Mouse (Mus musculus) c-Kit-positive CD71-positive TER-119-negative erythroid progenitor cells, embryonic 14.5 days (primary cell): Measurements from ENCODE around the gene Itpr3.

ENCODE experiments used
- DNase-seq: peaks from one replicate; pipeline ENCODE4 v3.0.0-alpha.2; 2013; ENCODE audit warnings: low read depth

The Itpr3 gene

GRCm38 (mm10) chr17:27038335-27039050, 18.6 kb upstream of the Itpr3 start:
- no peak for DNase-seq

GRCm38 (mm10) chr17:27039432-27040102, 17.5 kb upstream of the Itpr3 start:
- no peak for DNase-seq

- DNase-seq: no peak
These were observed 16.6 kb upstream of the Itpr3 start for GRCm38 (mm10) chr17:27040304-27041045.

GRCm38 (mm10) chr17:27041046-27041786, 15.9 kb upstream of the Itpr3 start:
- no peak for DNase-seq

- DNase-seq: no peak
These were observed 15.4 kb upstream of the Itpr3 start for GRCm38 (mm10) chr17:27041787-27042055.

- no peak for DNase-seq
These were observed 14.3 kb upstream of the Itpr3 start for GRCm38 (mm10) chr17:27042840-27043239.

GRCm38 (mm10) chr17:27045164-27045563, 11.9 kb upstream of the Itpr3 start:
- no peak for DNase-seq

GRCm38 (mm10) chr17:27047762-27048444, 9.2 kb upstream of the Itpr3 start:
- no peak for DNase-seq

GRCm38 (mm10) chr17:27048445-27049239, 8.5 kb upstream of the Itpr3 start:
- no peak for DNase-seq

GRCm38 (mm10) chr17:27050853-27051252, 6.3 kb upstream of the Itpr3 start:
- no peak for DNase-seq

- DNase-seq: no peak
These were observed 5.6 kb upstream of the Itpr3 start for GRCm38 (mm10) chr17:27051514-27051913.

GRCm38 (mm10) chr17:27056170-27056569, 934 bp upstream of the Itpr3 start:
- no peak for DNase-seq

- no peak for DNase-seq
These were observed 482 bp downstream of the Itpr3 start for GRCm38 (mm10) chr17:27057517-27058055.

- no peak for DNase-seq
These were observed 3.6 kb downstream of the Itpr3 start for GRCm38 (mm10) chr17:27060698-27061097.

GRCm38 (mm10) chr17:27061727-27062126, 4.6 kb downstream of the Itpr3 start:
- DNase-seq: no peak

GRCm38 (mm10) chr17:27062684-27063083, 5.6 kb downstream of the Itpr3 start:
- no peak for DNase-seq

GRCm38 (mm10) chr17:27063717-27064116, 6.6 kb downstream of the Itpr3 start:
- DNase-seq: no peak

- DNase-seq: no peak
These were observed 7.1 kb downstream of the Itpr3 start for GRCm38 (mm10) chr17:27064195-27064594.

GRCm38 (mm10) chr17:27066065-27066464, 9.0 kb downstream of the Itpr3 start:
- no peak for DNase-seq

- no peak for DNase-seq
These were observed 12.0 kb downstream of the Itpr3 start for GRCm38 (mm10) chr17:27069071-27069470.

- DNase-seq: no peak
These were observed 13.8 kb downstream of the Itpr3 start for GRCm38 (mm10) chr17:27070913-27071312.
